Mouse (Mus musculus) megakaryocyte, embryonic 14.5 days (primary cell): ENCODE results near the gene Fam168a.

Experiments used
- FLI1 ChIP-seq: IDR thresholded peaks from 2 replicates; pipeline ENCODE4 v1.6.1; 2012; ENCODE audit warnings: low read length, inconsistent platforms, mixed read lengths
- GATA1 ChIP-seq: IDR thresholded peaks from 3 replicates; pipeline ENCODE4 v1.6.1; 2012; ENCODE audit warnings: mixed read lengths, low read length, inconsistent platforms, borderline replicate concordance

DNA sequence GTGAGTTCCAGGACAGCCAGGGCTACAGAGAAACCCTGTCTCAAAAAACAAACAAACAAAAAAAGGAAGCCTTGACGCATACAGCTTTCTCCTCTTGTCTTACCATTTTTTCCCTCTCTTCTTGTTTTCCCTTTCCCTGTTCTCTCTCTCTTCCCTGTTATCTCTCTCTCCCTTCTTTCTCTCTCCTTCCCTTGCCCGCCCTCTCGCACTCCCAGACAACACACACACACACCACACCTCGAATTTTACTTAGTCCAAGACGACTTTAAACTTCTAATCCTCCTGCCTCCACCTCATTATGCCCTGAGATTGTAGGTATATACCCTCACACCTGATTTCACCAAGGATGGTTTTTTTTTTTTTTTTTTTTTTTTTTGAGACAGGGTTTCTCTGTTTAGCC is 22.4 kb upstream of the Fam168a start:
- no peak for TF ChIP-seq GATA1
- no peak for TF ChIP-seq FLI1
